Mouse (Mus musculus) cerebellum, adult 2 months (tissue): ENCODE data around the gene Nol10.

ENCODE experiments used
- CTCF ChIP-seq: fragments of 200-500 bp; IDR thresholded peaks from 2 replicates; pipeline ENCODE4 v1.5.1; 2011; ENCODE audit warnings: low read depth, mild to moderate bottlenecking, control low read depth, low read length, moderate library complexity, borderline replicate concordance; ENCODE audit not compliant: insufficient read depth
- POLR2A ChIP-seq: fragments of 200-500 bp; IDR thresholded peaks from 2 replicates; pipeline ENCODE4 v1.6.1; 2011; ENCODE audit warnings: low read length, control low read depth, borderline replicate concordance; ENCODE audit not compliant: insufficient read depth

DNA sequence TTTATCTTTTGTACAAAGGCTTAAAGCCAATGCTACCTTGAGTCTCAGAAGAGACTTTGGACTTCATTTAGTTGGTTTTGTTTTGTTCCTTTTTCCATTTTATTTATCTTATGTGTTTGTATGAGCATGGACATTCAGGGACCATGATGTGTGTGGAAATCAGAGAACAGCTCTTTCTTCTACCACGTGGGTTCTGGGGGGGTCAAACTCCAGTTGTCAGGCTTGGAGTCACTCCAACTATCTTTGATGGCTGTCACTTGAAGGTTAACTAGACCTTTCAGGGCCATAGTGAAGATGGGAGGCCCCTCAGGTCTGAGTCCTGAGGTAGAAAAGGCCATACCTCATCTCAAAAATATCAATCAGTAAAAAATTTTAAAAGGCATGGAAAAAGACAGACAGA, 14.8 kb upstream of the Nol10 start:
- TF ChIP-seq CTCF (no peak), POLR2A (no peak)
